Comparison of ENCODE assay signal across 23 mouse cellular contexts in genomic region chr15:86794716-86795115, GRCm38 (mm10).
A peak's percentile ranks its signal among the peaks of the same experiment; 100 is the strongest.
DNase-seq lines count a peak whose midpoint lies in the region; ATAC-seq and TF ChIP-seq lines count a peak whose summit lies in the region.
"Had no signal": no experiment of that assay in that cellular context is flagged by ENCODE, and none has a peak within 500 bp of the region (broad histone marks: within the 10 kb centered on the region; RNA-seq: fewer than 3 reads in every experiment).

No protein-coding gene starts in this region.

- H3K36me3 ChIP-seq in hindbrain, postnatal 0 days (ENCODE audit: insufficient read depth, low read length) = no peaks in the 10 kb centered on the region
- H3K36me3 ChIP-seq in hindbrain, embryonic 11.5 days (ENCODE audit: control insufficient read depth, insufficient read depth, low read length) = no peaks in the 10 kb centered on the region
- no peaks in the 10 kb centered on the region for H3K36me3 ChIP-seq in midbrain, postnatal 0 days (ENCODE audit: insufficient read depth, low read length)
- no peaks in the 10 kb centered on the region for H3K36me3 ChIP-seq in midbrain, embryonic 13.5 days
- H3K36me3 ChIP-seq: embryonic facial prominence, embryonic 13.5 days; forebrain, embryonic 12.5 days; heart, embryonic 10.5 days had no signal

- no peaks in the 10 kb centered on the region for H3K9me3 ChIP-seq in hindbrain, postnatal 0 days (ENCODE audit: low read length)
- no peaks in the 10 kb centered on the region for H3K9me3 ChIP-seq in hindbrain, embryonic 11.5 days (ENCODE audit: control insufficient read depth, low read length)
- H3K9me3 ChIP-seq in midbrain, postnatal 0 days (ENCODE audit: low read length) = no peaks in the 10 kb centered on the region
- no peaks in the 10 kb centered on the region for H3K9me3 ChIP-seq in midbrain, embryonic 13.5 days
- H3K9me3 ChIP-seq: embryonic facial prominence, embryonic 13.5 days; forebrain, embryonic 12.5 days; heart, embryonic 10.5 days had no signal

- no peak overlapping the region for H3K4me3 ChIP-seq in hindbrain, postnatal 0 days (ENCODE audit: low read length)
- H3K4me3 ChIP-seq in hindbrain, embryonic 11.5 days (ENCODE audit: low read depth, low read length) = no peak overlapping the region
- no peak overlapping the region for H3K4me3 ChIP-seq in midbrain, postnatal 0 days (ENCODE audit: low read depth, low read length)
- H3K4me3 ChIP-seq in midbrain, embryonic 13.5 days (replicated peaks) = no peak overlapping the region
- H3K4me3 ChIP-seq: embryonic facial prominence, embryonic 13.5 days; forebrain, embryonic 12.5 days; heart, embryonic 10.5 days had no signal

- H3K4me2 ChIP-seq in hindbrain, postnatal 0 days (ENCODE audit: low read depth, low read length) = no peak overlapping the region
- no peak overlapping the region for H3K4me2 ChIP-seq in hindbrain, embryonic 11.5 days (replicated peaks; ENCODE audit: low read depth, low read length)
- no peak overlapping the region for H3K4me2 ChIP-seq in midbrain, postnatal 0 days (ENCODE audit: low read depth, low read length, poor library complexity, severe bottlenecking)
- no peak overlapping the region for H3K4me2 ChIP-seq in midbrain, embryonic 13.5 days (replicated peaks)
- H3K4me2 ChIP-seq: embryonic facial prominence, embryonic 13.5 days; forebrain, embryonic 12.5 days; hindbrain, embryonic 14.5 days had no signal

- DNase-seq in adrenal gland, adult 2 months = peak; percentile 2
- DNase-seq in adrenal gland, adult 18-20 months (ENCODE audit: low spot score in 2 of 2) = no peak
- peak; percentile 43 for DNase-seq in hindbrain, postnatal 0 days (ENCODE audit: low spot score)
- no peak for DNase-seq in hindbrain, embryonic 11.5 days (ENCODE audit: low spot score)
- DNase-seq in midbrain, postnatal 0 days (ENCODE audit: low spot score) = peak; percentile 51
- DNase-seq in thymus, postnatal 36 days = no peak
- DNase-seq: adrenal gland, postnatal 14 days; cerebellum, adult 11 months; cerebellum, adult 9-10 months; cerebellum, postnatal 36 days; gastrocnemius, postnatal 10 days; heart, adult 18-20 months; heart, postnatal 10 days; heart, postnatal 4 days had no signal

- no peaks in the 10 kb centered on the region for H3K4me1 ChIP-seq in hindbrain, postnatal 0 days (ENCODE audit: insufficient read depth, low read length)
- no peaks in the 10 kb centered on the region for H3K4me1 ChIP-seq in hindbrain, embryonic 11.5 days (replicated peaks; ENCODE audit: control insufficient read depth, insufficient read depth, low read length)
- no peaks in the 10 kb centered on the region; the same call in 1 of the 2 replicates for H3K4me1 ChIP-seq in midbrain, postnatal 0 days (ENCODE audit: insufficient read depth, low read length)
- H3K4me1 ChIP-seq in midbrain, embryonic 13.5 days (replicated peaks) = no peaks in the 10 kb centered on the region
- H3K4me1 ChIP-seq: embryonic facial prominence, embryonic 13.5 days; forebrain, embryonic 12.5 days; heart, embryonic 10.5 days had no signal

- WGBS in hindbrain, postnatal 0 days = 42% methylated on average over 3 of the region's 3 CpGs
- WGBS in hindbrain, embryonic 11.5 days = 70% methylated on average over 3 of the region's 3 CpGs
- WGBS in midbrain, postnatal 0 days = 78% methylated on average over 3 of the region's 3 CpGs
- 65% methylated on average over 3 of the region's 3 CpGs for WGBS in midbrain, embryonic 13.5 days

- no peak overlapping the region for H3K9ac ChIP-seq in hindbrain, postnatal 0 days (replicated peaks; ENCODE audit: low read length)
- no peak overlapping the region for H3K9ac ChIP-seq in hindbrain, embryonic 11.5 days (ENCODE audit: low read depth, low read length)
- no peak overlapping the region for H3K9ac ChIP-seq in midbrain, postnatal 0 days (replicated peaks; ENCODE audit: low read length, poor library complexity, severe bottlenecking)
- H3K9ac ChIP-seq in midbrain, embryonic 13.5 days (replicated peaks) = no peak overlapping the region
- H3K9ac ChIP-seq: embryonic facial prominence, embryonic 13.5 days; forebrain, embryonic 12.5 days; hindbrain, embryonic 14.5 days had no signal

- ATAC-seq in hindbrain, postnatal 0 days = 0 out of 2 replicates have a peak, but pooled peaks have one; percentile 10
- ATAC-seq in hindbrain, embryonic 11.5 days (ENCODE audit: low FRiP score) = no peak
- ATAC-seq in midbrain, postnatal 0 days (ENCODE audit: low FRiP score) = no peak
- ATAC-seq in midbrain, embryonic 13.5 days = no peak
- ATAC-seq: activated CD4-positive, CD25-positive, alpha-beta regulatory T cell, adult 4 months; forebrain, embryonic 16.5 days; inflammation-experienced regulatory T-cells, adult 6 months; Patski had no signal

- no peaks in the 10 kb centered on the region for H3K27me3 ChIP-seq in hindbrain, postnatal 0 days (ENCODE audit: insufficient read depth, low read length)
- H3K27me3 ChIP-seq in hindbrain, embryonic 11.5 days (ENCODE audit: control insufficient read depth, insufficient read depth, low read length) = no peaks in the 10 kb centered on the region
- H3K27me3 ChIP-seq in midbrain, postnatal 0 days (ENCODE audit: insufficient read depth, low read length) = no peaks in the 10 kb centered on the region
- no peaks in the 10 kb centered on the region for H3K27me3 ChIP-seq in midbrain, embryonic 13.5 days
- H3K27me3 ChIP-seq: embryonic facial prominence, embryonic 13.5 days; forebrain, embryonic 12.5 days; Patski had no signal

- no peak overlapping the region for H3K27ac ChIP-seq in hindbrain, postnatal 0 days
- no peak overlapping the region for H3K27ac ChIP-seq in hindbrain, embryonic 11.5 days (ENCODE audit: low read depth, low read length)
- H3K27ac ChIP-seq in midbrain, postnatal 0 days (ENCODE audit: low read depth, low read length) = no peak overlapping the region
- no peak overlapping the region for H3K27ac ChIP-seq in midbrain, embryonic 13.5 days
- H3K27ac ChIP-seq: embryonic facial prominence, embryonic 13.5 days; forebrain, embryonic 12.5 days; heart, embryonic 10.5 days; hindbrain, embryonic 14.5 days had no signal

- no peak for TF ChIP-seq CTCF in hindbrain, postnatal 0 days (IDR thresholded peaks at IDR 0.05; ENCODE audit: low read depth)
- no peak for TF ChIP-seq CTCF in midbrain, postnatal 0 days (IDR thresholded peaks at IDR 0.05)

Comparison
In these comparisons a context has a peak if more than half of its experiments do, and no peak if none do; other contexts are left out.
1. DNase-seq: peak in adrenal gland, adult 2 months (single experiment), hindbrain, postnatal 0 days (single experiment) and midbrain, postnatal 0 days (single experiment); none in adrenal gland, adult 18-20 months (0 of 2), hindbrain, embryonic 11.5 days (single experiment) and thymus, postnatal 36 days (0 of 2).